Mouse (Mus musculus) intestine, postnatal 0 days (tissue): ENCODE data around the gene Trpc4ap. TPM values are rescaled to one million over a fixed set of nuclear protein-coding genes. Genes with fewer than 3 reads are reported as not detected.

Source experiments
- ATAC-seq: fragments of 200-750 bp; cut with Nextera tagmentation; 2 replicates; pipeline ENCODE4 v1.8.0; 2017; ENCODE audit warnings: mild to moderate bottlenecking, moderate TSS enrichment, moderate library complexity
- H3K27ac ChIP-seq: fragments of 300-500 bp; sonication (generic); 2 replicates; pipeline ENCODE4 v1.5.1; 2014; ENCODE audit warnings: mild to moderate bottlenecking, low read depth, low read length, moderate library complexity
- H3K27me3 ChIP-seq: fragments of 300-500 bp; sonication (generic); replicated peaks from 2 replicates; pipeline ENCODE4 v1.6.1; 2014; ENCODE audit warnings: low read length, mixed read lengths; ENCODE audit not compliant: control insufficient read depth, insufficient read depth
- H3K36me3 ChIP-seq: fragments of 300-500 bp; sonication (generic); 2 replicates; pipeline ENCODE4 v1.6.1; 2014; ENCODE audit warnings: mild to moderate bottlenecking, moderate library complexity; ENCODE audit not compliant: control insufficient read depth, insufficient read depth
- H3K4me1 ChIP-seq: fragments of 300-500 bp; sonication (generic); replicated peaks from 2 replicates; pipeline ENCODE4 v1.6.1; 2014; ENCODE audit warnings: antibody characterized with exemption, low read length, mixed read lengths; ENCODE audit not compliant: control insufficient read depth, insufficient read depth
- H3K4me2 ChIP-seq: fragments of 300-500 bp; sonication (generic); replicated peaks from 2 replicates; pipeline ENCODE4 v1.6.1; 2014; ENCODE audit warnings: low read depth, mild to moderate bottlenecking, moderate library complexity
- H3K4me3 ChIP-seq: fragments of 300-500 bp; sonication (generic); 2 replicates; pipeline ENCODE4 v1.5.1; 2014; ENCODE audit warnings: low read depth, low read length
- H3K9ac ChIP-seq: fragments of 300-500 bp; sonication (generic); 2 replicates; pipeline ENCODE4 v1.6.1; 2014; ENCODE audit warnings: mild to moderate bottlenecking, low read depth, low read length
- H3K9me3 ChIP-seq: fragments of 300-500 bp; sonication (generic); 2 replicates; pipeline ENCODE4 v1.6.1; 2016; ENCODE audit warnings: mixed run types; ENCODE audit not compliant: control insufficient read depth
- CTCF ChIP-seq: sonication (generic); IDR thresholded peaks from 2 replicates; pipeline ENCODE4 v1.5.1; 2016; ENCODE audit warnings: low read depth, mild to moderate bottlenecking, control low read depth, antibody characterized with exemption, moderate library complexity
- WGBS: fragments of 180-500 bp; shearing (Covaris S2); extraction: QIAGEN DNeasy Blood & Tissue Kit; methylation state at CpG from one replicate; pipeline ENCODE4 v1.1.7; 2014; 5-methylcytosine and 5-hydroxymethylcytosine counted together
- polyA plus RNA-seq: library from polyadenylated mRNA; unstranded; fragments of >200 nt; fragmentation: Nextera tagmentation; extraction: Ambion mirVana; gene quantifications from 2 replicates; pipeline ENCODE4 v1.2.1, GENCODE M21; 2015

Gene Trpc4ap
- polyA plus RNA-seq, 1 experiment from 2014 or later, result 64.8 TPM

DNA sequence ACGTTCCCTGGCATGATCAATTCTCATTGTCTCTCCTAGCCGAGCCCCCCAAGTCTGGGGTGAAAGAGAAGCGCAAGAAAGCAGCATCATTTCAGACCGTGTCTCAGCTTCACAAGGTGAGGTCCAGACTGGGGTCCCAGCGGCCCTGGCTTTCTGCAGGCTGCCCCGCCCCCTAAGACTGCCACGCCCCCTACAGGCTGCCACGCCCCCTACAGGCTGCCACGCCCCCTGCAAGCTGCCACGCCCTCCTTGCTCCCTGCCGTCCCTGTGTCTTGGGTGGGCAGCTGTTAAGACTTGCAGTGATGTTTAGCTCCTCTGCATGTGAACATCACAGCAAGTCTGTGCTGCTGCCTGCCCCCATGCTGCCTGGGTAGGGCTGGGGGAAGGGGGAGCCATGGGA lies 69.6 kb downstream of the Trpc4ap start:
- Histone ChIP-seq H3K27me3 (no peaks in the 10 kb centered on the region), H3K4me3 (no peak overlapping the region), H3K9ac (no peak overlapping the region), H3K4me1 (no peaks in the 10 kb centered on the region; the same call in 1 of the 2 replicates), H3K9me3 (no peaks in the 10 kb centered on the region), H3K4me2 (no peak overlapping the region), H3K27ac (no peak overlapping the region), H3K36me3 (no peaks in the 10 kb centered on the region; the same call in 1 of the 2 replicates)
- ATAC-seq, result no peak
- WGBS, result 22% methylated on average over 11 of the region's 11 CpGs
- TF ChIP-seq CTCF, result 0 out of 2 replicates have a peak, but pooled peaks have one; percentile 24

GRCm38 (mm10) chr2:155619817-155620216 lies 72.4 kb downstream of the Trpc4ap start:
- Histone ChIP-seq H3K36me3 (no peaks in the 10 kb centered on the region; the same call in 1 of the 2 replicates), H3K27me3 (no peaks in the 10 kb centered on the region), H3K27ac (no peak overlapping the region), H3K4me2 (no peak overlapping the region), H3K4me3 (no peak overlapping the region), H3K9ac (no peak overlapping the region), H3K9me3 (no peaks in the 10 kb centered on the region), H3K4me1 (no peaks in the 10 kb centered on the region; the same call in 1 of the 2 replicates)
- peak; percentile 94 for TF ChIP-seq CTCF
- WGBS, result 16% methylated on average over 8 of the region's 8 CpGs
- 0 out of 2 replicates have a peak, but pooled peaks have one; percentile 50 for ATAC-seq

- Histone ChIP-seq H3K36me3 (no peaks in the 10 kb centered on the region; the same call in 1 of the 2 replicates), H3K4me2 (no peak overlapping the region), H3K4me3 (no peak overlapping the region), H3K27me3 (no peaks in the 10 kb centered on the region), H3K4me1 (peaks cover 6% of the 10 kb centered on the region; the same call in 1 of the 2 replicates), H3K9ac (no peak overlapping the region), H3K27ac (no peak overlapping the region), H3K9me3 (no peaks in the 10 kb centered on the region)
- TF ChIP-seq CTCF, result no peak
- 52% methylated on average over 6 of the region's 6 CpGs for WGBS
- ATAC-seq, result no peak
These were observed 75.2 kb downstream of the Trpc4ap start for GRCm38 (mm10) chr2:155616971-155617370.

DNA sequence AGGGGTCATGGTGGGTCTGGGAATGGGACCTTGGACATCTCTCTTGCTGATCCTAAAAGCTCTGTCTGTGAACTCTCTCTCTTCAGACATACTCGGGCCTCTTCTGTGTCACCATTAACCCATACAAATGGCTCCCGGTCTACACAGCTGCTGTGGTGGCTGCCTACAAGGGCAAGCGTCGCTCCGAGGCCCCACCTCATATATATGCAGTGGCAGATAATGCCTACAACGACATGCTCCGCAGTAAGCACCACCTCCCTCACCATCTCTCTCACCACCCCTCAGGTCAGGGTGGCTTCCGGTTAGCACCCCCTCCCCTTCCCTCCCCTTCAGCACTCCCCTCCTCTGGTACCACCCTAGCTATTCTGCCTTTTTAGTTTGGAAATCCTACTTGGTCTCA lies 78.2 kb downstream of the Trpc4ap start:
- peak; percentile 12; the same call in 1 of the 2 replicates for ATAC-seq
- no peaks in the 10 kb centered on the region for H3K9me3 ChIP-seq
- H3K4me1 ChIP-seq, result peaks cover 6% of the 10 kb centered on the region; the same call in 1 of the 2 replicates
- H3K27me3 ChIP-seq, result no peaks in the 10 kb centered on the region
- WGBS, result 61% methylated on average over 8 of the region's 8 CpGs
- H3K27ac ChIP-seq, result no peak overlapping the region
- H3K36me3 ChIP-seq, result no peaks in the 10 kb centered on the region; the same call in 1 of the 2 replicates
- TF ChIP-seq CTCF, result no peak
- H3K4me2 ChIP-seq, result peak overlapping the region; percentile 63
- H3K9ac ChIP-seq, result no peak overlapping the region
- 0 out of 2 replicates have a peak overlapping the region, but pooled peaks have one; percentile 13 for H3K4me3 ChIP-seq

- no peaks in the 10 kb centered on the region for H3K9me3 ChIP-seq
- WGBS, result 4% methylated on average over 20 of the region's 20 CpGs
- TF ChIP-seq CTCF, result no peak
- H3K9ac ChIP-seq, result no peak overlapping the region
- no peaks in the 10 kb centered on the region for H3K27me3 ChIP-seq
- H3K36me3 ChIP-seq, result no peaks in the 10 kb centered on the region; the same call in 1 of the 2 replicates
- peak overlapping the region; percentile 63 for H3K4me2 ChIP-seq
- peak; percentile 93 for ATAC-seq
- H3K27ac ChIP-seq, result peak overlapping the region; percentile 31; the same call in 1 of the 2 replicates
- peak overlapping the region; percentile 13 for H3K4me3 ChIP-seq
- H3K4me1 ChIP-seq, result peaks cover 6% of the 10 kb centered on the region; the same call in 1 of the 2 replicates
These were observed 78.8 kb downstream of the Trpc4ap start for GRCm38 (mm10) chr2:155613326-155613755.

DNA sequence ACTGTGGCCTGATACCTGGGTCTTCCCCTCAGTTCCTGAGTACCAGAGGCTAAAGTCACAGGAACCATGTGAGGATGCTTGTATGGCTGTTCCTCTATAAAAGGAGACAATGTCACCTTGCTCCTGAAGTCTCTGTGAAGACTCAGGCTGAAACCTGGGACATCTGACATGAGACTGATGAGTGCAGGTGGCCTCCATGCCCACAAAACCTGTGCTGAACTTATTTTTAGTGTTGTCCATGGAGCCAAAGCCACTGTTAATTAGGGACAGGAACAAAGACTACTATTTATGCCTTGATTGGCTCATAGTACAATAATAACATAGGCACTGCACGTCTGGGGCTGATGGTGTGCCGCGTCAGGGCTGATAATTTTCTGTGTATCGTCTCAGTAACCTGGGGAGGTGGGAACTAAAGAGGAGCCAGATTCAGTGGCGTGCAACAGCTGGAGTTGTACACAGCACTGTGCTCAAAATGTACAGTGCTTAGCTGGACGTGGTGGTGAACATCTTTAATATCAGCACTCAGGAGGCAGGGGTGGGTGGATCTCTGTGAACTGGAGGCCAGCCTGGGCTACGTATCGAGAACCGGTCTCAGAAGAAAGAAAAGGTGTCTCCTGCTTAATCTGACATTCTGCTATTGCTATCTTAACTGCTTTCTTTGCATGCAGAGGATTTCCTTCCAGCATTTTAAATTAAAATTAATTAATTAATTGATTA lies 80.2 kb downstream of the Trpc4ap start:
- no peak overlapping the region for H3K27ac ChIP-seq
- no peaks in the 10 kb centered on the region for H3K9me3 ChIP-seq
- TF ChIP-seq CTCF, result no peak
- H3K4me1 ChIP-seq, result peaks cover 6% of the 10 kb centered on the region; the same call in 1 of the 2 replicates
- H3K4me2 ChIP-seq, result no peak overlapping the region
- ATAC-seq, result no peak
- 80% methylated on average over 9 of the region's 9 CpGs for WGBS
- no peaks in the 10 kb centered on the region for H3K36me3 ChIP-seq
- H3K9ac ChIP-seq, result no peak overlapping the region
- no peak overlapping the region for H3K4me3 ChIP-seq
- no peaks in the 10 kb centered on the region for H3K27me3 ChIP-seq
